Mouse (Mus musculus) megakaryocyte, embryonic 14.5 days (primary cell): Measurements from ENCODE around the gene Bhlhe23.

Experiments used
- FLI1 ChIP-seq: IDR thresholded peaks from 2 replicates; pipeline ENCODE4 v1.6.1; 2012; ENCODE audit warnings: low read length, inconsistent platforms, mixed read lengths
- GATA1 ChIP-seq: IDR thresholded peaks from 3 replicates; pipeline ENCODE4 v1.6.1; 2012; ENCODE audit warnings: mixed read lengths, low read length, inconsistent platforms, borderline replicate concordance

DNA sequence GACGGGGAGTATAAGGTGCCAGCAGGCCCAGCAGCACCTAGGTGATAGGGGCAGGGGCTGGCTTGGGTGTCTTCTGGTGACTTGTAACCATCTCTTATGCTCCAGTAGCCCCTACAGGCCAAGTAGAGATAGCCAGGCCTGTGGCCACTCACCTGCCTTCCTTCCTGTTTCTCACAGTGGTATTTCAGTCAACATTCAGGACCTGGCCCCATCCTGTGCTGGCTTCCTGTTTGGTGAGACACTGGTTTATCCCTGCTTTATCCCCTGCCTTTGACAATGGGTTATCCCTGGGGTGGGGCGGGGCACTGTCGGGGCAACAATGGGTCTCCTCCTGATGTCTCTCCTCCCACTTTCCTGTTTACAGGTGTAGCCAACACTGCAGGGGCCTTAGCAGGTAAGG is 36.4 kb downstream of the Bhlhe23 start:
- TF ChIP-seq GATA1 (no peak), FLI1 (no peak)
